Mouse (Mus musculus) CH12.LX (cell line): ENCODE data around the gene Rpgrip1. TPM values are rescaled to one million over a fixed set of nuclear protein-coding genes. Genes with fewer than 3 reads are reported as not detected.

Experiments
- DNase-seq: peaks from one replicate; pipeline ENCODE4 v3.0.0-alpha.2; 2013; ENCODE audit errors: extremely low read depth
- H3K27ac ChIP-seq: 2 replicates; pipeline ENCODE4 v1.5.1; 2012; ENCODE audit warnings: low read depth, mild to moderate bottlenecking, control low read depth, moderate library complexity; ENCODE audit not compliant: insufficient read depth
- H3K27me3 ChIP-seq: replicated peaks from 2 replicates; pipeline ENCODE3; 2012; ENCODE audit warnings: inconsistent platforms
- H3K36me3 ChIP-seq, 2 experiments: replicated peaks in 1 of 2; 2 replicates each; pipeline versions ENCODE3 to v1.6.1; 2012; ENCODE audit warnings: inconsistent platforms in 1 of 2, low read length in 1 of 2, mild to moderate bottlenecking in 1 of 2, mixed read lengths in 1 of 2, moderate library complexity in 1 of 2; ENCODE audit not compliant: control insufficient read depth in 1 of 2, insufficient read depth in 1 of 2
- H3K4me1 ChIP-seq, 2 experiments: 2 replicates each; pipeline ENCODE4 v1.6.1; 2012; ENCODE audit warnings: inconsistent platforms in 1 of 2, moderate library complexity in 1 of 2; ENCODE audit not compliant: insufficient read depth in 2 of 2, control insufficient read depth in 1 of 2
- H3K4me2 ChIP-seq: 2 replicates; pipeline ENCODE4 v1.6.1; 2012; ENCODE audit warnings: low read depth, mild to moderate bottlenecking, control low read depth; ENCODE audit not compliant: poor library complexity, insufficient read depth, severe bottlenecking
- H3K4me3 ChIP-seq, 3 experiments: fragments of 150-350 bp in 1 of 3; sonication (generic) in 1 of 3; replicated peaks in 1 of 3; 2 replicates each; pipeline versions ENCODE3 to v1.5.1; 2011 to 2012; ENCODE audit warnings: low read depth in 2 of 3, low read length in 2 of 3, mild to moderate bottlenecking in 2 of 3, moderate library complexity in 2 of 3, control low read depth in 1 of 3, improper control_type of control experiment in 1 of 3, inconsistent platforms in 1 of 3, mixed read lengths in 1 of 3; ENCODE audit not compliant: poor library complexity in 1 of 3
- H3K79me2 ChIP-seq: replicated peaks from 2 replicates; pipeline ENCODE4 v1.6.1; 2012; ENCODE audit warnings: mild to moderate bottlenecking, moderate library complexity; ENCODE audit not compliant: control insufficient read depth, poor library complexity, insufficient read depth, severe bottlenecking; ENCODE audit errors: extremely low read depth
- H3K9ac ChIP-seq: 2 replicates; pipeline ENCODE4 v1.6.1; 2012; ENCODE audit warnings: low read depth, mild to moderate bottlenecking, control low read depth, moderate library complexity; ENCODE audit not compliant: insufficient read depth
- H3K9me3 ChIP-seq: replicated peaks from 2 replicates; pipeline ENCODE3; 2012; ENCODE audit warnings: low read length, inconsistent platforms, mixed read lengths
- BHLHE40 ChIP-seq: IDR thresholded peaks from 2 replicates; pipeline ENCODE4 v1.6.1; 2011; ENCODE audit warnings: mild to moderate bottlenecking, low read depth, low read length, improper control_type of control experiment
- CHD1 ChIP-seq: IDR thresholded peaks from 2 replicates; pipeline ENCODE4 v1.6.1; 2012; ENCODE audit warnings: low read depth, low read length, improper control_type of control experiment, inconsistent platforms
- ETS1 ChIP-seq: conservative IDR thresholded peaks from 2 replicates; pipeline ENCODE4 v1.6.1; 2012; ENCODE audit warnings: low read depth, mild to moderate bottlenecking, inconsistent platforms, low read length, improper control_type of control experiment, moderate library complexity
- HCFC1 ChIP-seq: IDR thresholded peaks from 2 replicates; pipeline ENCODE4 v1.6.1; 2012; ENCODE audit warnings: low read depth, mild to moderate bottlenecking, inconsistent platforms, low read length, improper control_type of control experiment
- IRF4 ChIP-seq: IDR thresholded peaks from 2 replicates; pipeline ENCODE4 v1.6.1; 2014; ENCODE audit warnings: low read depth, mild to moderate bottlenecking, inconsistent platforms, low read length, improper control_type of control experiment
- JUND ChIP-seq: conservative IDR thresholded peaks from 2 replicates; pipeline ENCODE4 v1.6.1; 2011; ENCODE audit warnings: low read depth, low read length, improper control_type of control experiment
- KAT2A ChIP-seq: IDR thresholded peaks from 2 replicates; pipeline ENCODE4 v1.6.1; 2012; ENCODE audit warnings: low read length, improper control_type of control experiment, inconsistent platforms; ENCODE audit not compliant: insufficient replicate concordance
- MAFK ChIP-seq: IDR thresholded peaks from 2 replicates; pipeline ENCODE4 v1.6.1; 2011; ENCODE audit warnings: low read length, improper control_type of control experiment; ENCODE audit not compliant: insufficient replicate concordance
- MAX ChIP-seq: IDR thresholded peaks from 2 replicates; pipeline ENCODE4 v1.6.1; 2011; ENCODE audit warnings: low read length, improper control_type of control experiment
- MAZ ChIP-seq: IDR thresholded peaks from 2 replicates; pipeline ENCODE4 v1.6.1; 2012; ENCODE audit warnings: low read depth, mild to moderate bottlenecking, inconsistent platforms, low read length, improper control_type of control experiment, moderate library complexity
- MEF2A ChIP-seq: IDR thresholded peaks from 2 replicates; pipeline ENCODE4 v1.6.1; 2014; ENCODE audit warnings: low read depth, mild to moderate bottlenecking, inconsistent platforms, low read length, improper control_type of control experiment, borderline replicate concordance
- MXI1 ChIP-seq: IDR thresholded peaks from 2 replicates; pipeline ENCODE4 v1.6.1; 2011; ENCODE audit warnings: mild to moderate bottlenecking, low read depth, low read length, improper control_type of control experiment
- NELFE ChIP-seq: IDR thresholded peaks from 2 replicates; pipeline ENCODE4 v1.6.1; 2011; ENCODE audit warnings: low read depth, low read length, improper control_type of control experiment
- NRF1 ChIP-seq: IDR thresholded peaks from 2 replicates; pipeline ENCODE4 v1.6.1; 2014; ENCODE audit warnings: low read depth, mild to moderate bottlenecking, inconsistent platforms, low read length, improper control_type of control experiment, moderate library complexity
- PAX5 ChIP-seq: IDR thresholded peaks from 2 replicates; pipeline ENCODE4 v1.6.1; 2012; ENCODE audit warnings: low read length, inconsistent platforms, mixed read lengths
- POLR2A ChIP-seq: IDR thresholded peaks from 2 replicates; pipeline ENCODE4 v1.6.1; 2011; ENCODE audit warnings: low read depth, mild to moderate bottlenecking, improper control_type of control experiment, low read length
- RCOR1 ChIP-seq: conservative IDR thresholded peaks from 2 replicates; pipeline ENCODE4 v1.6.1; 2012; ENCODE audit warnings: low read depth, mild to moderate bottlenecking, inconsistent platforms, low read length, improper control_type of control experiment
- SMC3 ChIP-seq: IDR thresholded peaks from 2 replicates; pipeline ENCODE4 v1.6.1; 2011; ENCODE audit warnings: low read depth, low read length, improper control_type of control experiment
- TCF12 ChIP-seq: IDR thresholded peaks from 2 replicates; pipeline ENCODE4 v1.6.1; 2014; ENCODE audit warnings: low read depth, mild to moderate bottlenecking, inconsistent platforms, low read length, improper control_type of control experiment
- USF1 ChIP-seq: IDR thresholded peaks from 2 replicates; pipeline ENCODE4 v1.6.1; 2014; ENCODE audit warnings: low read depth, mild to moderate bottlenecking, inconsistent platforms, low read length, improper control_type of control experiment
- ZC3H11A ChIP-seq: IDR thresholded peaks from 2 replicates; pipeline ENCODE4 v1.6.1; 2012; ENCODE audit warnings: low read depth, mild to moderate bottlenecking, inconsistent platforms, low read length, improper control_type of control experiment
- ZKSCAN1 ChIP-seq: IDR thresholded peaks from 2 replicates; pipeline ENCODE4 v1.6.1; 2012; ENCODE audit warnings: low read depth, inconsistent platforms, low read length, improper control_type of control experiment, borderline replicate concordance
- dilution Hi-C: fragments of 300-500 bp; cut with MboI; formaldehyde crosslinking; loops from 2 replicates; pipeline ENCODE4 v1.14.3; 2020; ENCODE audit warnings: low sequenced_read_pairs; ENCODE audit not compliant: extremely low pct_unique_long_range_greater_than_20kb, extremely low pct_ligation_motif_present
- in situ Hi-C: fragments of 300-500 bp; cut with MboI; formaldehyde crosslinking; loops from 3 replicates; pipeline ENCODE4 v1.14.3; 2019; ENCODE audit warnings: low sequenced_read_pairs, low pct_ligation_motif_present, low pct_unique_long_range_greater_than_20kb, mixed read lengths
- polyA plus RNA-seq: library from polyadenylated mRNA; unstranded; fragments of >175 nt; gene quantifications from 2 replicates; pipeline ENCODE4 v1.2.1, GENCODE M21; 2012; ENCODE audit warnings: low read depth; ENCODE audit not compliant: insufficient read length
- total RNA-seq, 2 experiments: library from RNA; depleted of rRNA; stranded (reverse); fragments of 300-350 nt in 1 of 2; fragments of >200 nt in 1 of 2; gene quantifications; 2 replicates each; pipeline ENCODE4 v1.2.3; 2012 to 2014

The Rpgrip1 gene
- total RNA-seq (2012; rRNA removed) (12.0 and 15.0 TPM in 2 replicates), total RNA-seq (2014; rRNA removed) (6.7 and 7.3 TPM in 2 replicates), polyA plus RNA-seq (33.7 and 41.8 TPM in 2 replicates)

GRCm38 (mm10) chr14:52110346-52110745 is at the start of gene Rpgrip1:
Rpgrip1 (plus strand) TSS chr14:52110704.
- Histone ChIP-seq H3K9me3 (no peaks in the 10 kb centered on the region), H3K27me3 (no peaks in the 10 kb centered on the region), H3K4me2 (no peak within 1 kb of the TSS), H3K27ac (no peak within 1 kb of the TSS), H3K9ac (no peak within 1 kb of the TSS), H3K79me2 (no peaks in the 10 kb centered on the region), H3K4me1 (peaks cover 0 to 1% of the 10 kb centered on the region in 2 experiments; a peak in 2 of 4 replicates), H3K4me3 (no peak within 1 kb of the TSS), H3K36me3 (no peaks in the 10 kb centered on the region)
- TF ChIP-seq JUND = no peak
- no peak for TF ChIP-seq POLR2A
- no peak for TF ChIP-seq NELFE
- no peak for TF ChIP-seq CHD1
- no peak for DNase-seq
- in situ Hi-C loops (no loop called here), dilution Hi-C loops (no loop called here)

GRCm38 (mm10) chr14:52060800-52061199 is 49.7 kb upstream of the Rpgrip1 start:
- peaks cover 2 to 10% of the 10 kb centered on the region in 2 experiments; a peak in 2 of 4 replicates for H3K4me1 ChIP-seq
- no peak overlapping the region for H3K4me2 ChIP-seq
- H3K9me3 ChIP-seq = no peaks in the 10 kb centered on the region
- no peaks in the 10 kb centered on the region for H3K27me3 ChIP-seq
- dilution Hi-C loops (no loop called here), in situ Hi-C loops (no loop called here)
- DNase-seq = no peak
- H3K27ac ChIP-seq = no peak overlapping the region
- no peaks in the 10 kb centered on the region for H3K79me2 ChIP-seq
- H3K36me3 ChIP-seq = no peaks in the 10 kb centered on the region
- TF ChIP-seq USF1 (no peak), JUND (no peak), MAX (no peak), ETS1 (no peak), KAT2A (no peak), NRF1 (no peak), MAFK (no peak), SMC3 (no peak), RCOR1 (no peak)
- H3K9ac ChIP-seq = no peak overlapping the region
- no peak overlapping the region for H3K4me3 ChIP-seq

- Histone ChIP-seq H3K79me2 (no peaks in the 10 kb centered on the region), H3K4me1 (peaks cover 2 to 10% of the 10 kb centered on the region in 2 experiments; a peak in 2 of 4 replicates), H3K9me3 (no peaks in the 10 kb centered on the region)
- in situ Hi-C loops = no loop called here
- TF ChIP-seq TCF12 (no peak), PAX5 (no peak), ZC3H11A (no peak), MXI1 (no peak), SMC3 (no peak), MAZ (no peak), BHLHE40 (no peak), MEF2A (no peak), ZKSCAN1 (no peak), IRF4 (no peak), HCFC1 (no peak)
- TF ChIP-seq, all 38 proteins: peak for 0
- Histone ChIP-seq H3K9ac (no peak overlapping the region), H3K4me2 (no peak overlapping the region), H3K36me3 (no peaks in the 10 kb centered on the region), H3K27ac (no peak overlapping the region), H3K4me3 (no peak overlapping the region), H3K27me3 (no peaks in the 10 kb centered on the region)
- DNase-seq = no peak
- dilution Hi-C loops = no loop called here
These were observed 48.7 kb upstream of the Rpgrip1 start for GRCm38 (mm10) chr14:52061798-52062197.
